Mouse (Mus musculus): ENCODE measurements around the gene Esyt3.

Gene Esyt3

GRCm38 (mm10) chr9:99357921-99358692, at the start of gene Esyt3:
Gene Esyt3, minus strand, starts transcription at chr9:99358557.
- DNase-seq = peak; percentile 33

GRCm38 (mm10) chr9:99401288-99401974, 43.1 kb upstream of the Esyt3 start:
- DNase-seq = peak; percentile 64

- no peak for DNase-seq
Observed at GRCm38 (mm10) chr9:99400781-99401180, 42.4 kb upstream of the Esyt3 start.

GRCm38 (mm10) chr9:99397056-99397815, 38.9 kb upstream of the Esyt3 start:
- DNase-seq = no peak

- no peak for DNase-seq
Observed at GRCm38 (mm10) chr9:99394366-99394765, 36.0 kb upstream of the Esyt3 start.

GRCm38 (mm10) chr9:99393146-99393545, 34.8 kb upstream of the Esyt3 start:
- no peak for DNase-seq

GRCm38 (mm10) chr9:99391557-99391956, 33.2 kb upstream of the Esyt3 start:
- no peak for DNase-seq

GRCm38 (mm10) chr9:99390716-99391115, 32.4 kb upstream of the Esyt3 start:
- no peak for DNase-seq

- no peak for DNase-seq
Observed at GRCm38 (mm10) chr9:99390201-99390600, 31.8 kb upstream of the Esyt3 start.

GRCm38 (mm10) chr9:99389506-99389905, 31.1 kb upstream of the Esyt3 start:
- no peak for DNase-seq

- DNase-seq = no peak
Observed at GRCm38 (mm10) chr9:99388856-99389255, 30.5 kb upstream of the Esyt3 start.

- DNase-seq = peak; percentile 40
Observed at GRCm38 (mm10) chr9:99388078-99388477, 29.7 kb upstream of the Esyt3 start.

- peak; percentile 74 for DNase-seq
Observed at GRCm38 (mm10) chr9:99382556-99382955, 24.2 kb upstream of the Esyt3 start.

GRCm38 (mm10) chr9:99379194-99379593, 20.8 kb upstream of the Esyt3 start:
- DNase-seq = no peak

- no peak for DNase-seq
Observed at GRCm38 (mm10) chr9:99376591-99377418, 18.4 kb upstream of the Esyt3 start.

GRCm38 (mm10) chr9:99368431-99368830, 10.1 kb upstream of the Esyt3 start:
- no peak for DNase-seq

- no peak for DNase-seq
Observed at GRCm38 (mm10) chr9:99365906-99366305, 7.5 kb upstream of the Esyt3 start.

- no peak for DNase-seq
Observed at GRCm38 (mm10) chr9:99363076-99363475, 4.7 kb upstream of the Esyt3 start.

- DNase-seq = no peak
Observed at GRCm38 (mm10) chr9:99361946-99362345, 3.6 kb upstream of the Esyt3 start.

- no peak for DNase-seq
Observed at GRCm38 (mm10) chr9:99359012-99359411, 655 bp upstream of the Esyt3 start.

GRCm38 (mm10) chr9:99357561-99357920, 816 bp downstream of the Esyt3 start:
- DNase-seq = no peak

- DNase-seq = no peak
Observed at GRCm38 (mm10) chr9:99355971-99356370, 2.4 kb downstream of the Esyt3 start.

GRCm38 (mm10) chr9:99354796-99355195, 3.6 kb downstream of the Esyt3 start:
- no peak for DNase-seq
